Mouse (Mus musculus): ENCODE results near the gene Jak1. TPM values are rescaled to one million over a fixed set of nuclear protein-coding genes. Genes with fewer than 3 reads are reported as not detected.
A peak's percentile ranks its signal among the peaks of the same experiment; 100 is the strongest.

Gene Jak1
- total RNA-seq, 2 experiments from 2014 or later: 121 to 129 TPM

DNA sequence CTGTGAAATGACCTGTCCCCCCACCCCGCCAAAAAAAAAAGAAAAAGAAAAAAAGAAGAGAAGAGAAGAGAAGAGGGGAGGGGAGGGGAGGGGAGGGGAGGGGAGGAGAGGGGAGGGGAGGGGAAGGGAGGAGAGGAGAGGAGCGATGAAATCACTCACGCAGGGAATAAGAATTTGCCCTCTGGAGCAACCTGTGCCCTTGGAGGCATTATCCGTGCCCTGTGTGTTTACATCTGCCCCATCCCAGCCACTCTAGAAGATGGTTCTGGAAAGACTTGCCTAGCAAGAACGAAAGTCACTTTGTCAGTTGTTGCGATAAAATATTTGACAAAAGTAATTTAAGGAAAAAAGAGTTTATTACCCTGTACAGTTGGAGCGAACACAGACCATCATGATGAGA, 441 bp upstream of the Jak1 start:
- no peak for TF ChIP-seq CTCF (IDR thresholded peaks at IDR 0.05)
- no peak for DNase-seq (ENCODE audit: extremely low spot score in 1 of 2, low spot score in 2 of 2)
- intact Hi-C loops (cut with DNase I): loop anchor here (2.0 to 5.0 kb wide), 3 partner anchors 27 to 91 kb away; no protein-coding TSS in a partner anchor
- peak overlapping the region; percentile 66 for H3K4me3 ChIP-seq
- H3K27ac ChIP-seq: no peak overlapping the region

DNA sequence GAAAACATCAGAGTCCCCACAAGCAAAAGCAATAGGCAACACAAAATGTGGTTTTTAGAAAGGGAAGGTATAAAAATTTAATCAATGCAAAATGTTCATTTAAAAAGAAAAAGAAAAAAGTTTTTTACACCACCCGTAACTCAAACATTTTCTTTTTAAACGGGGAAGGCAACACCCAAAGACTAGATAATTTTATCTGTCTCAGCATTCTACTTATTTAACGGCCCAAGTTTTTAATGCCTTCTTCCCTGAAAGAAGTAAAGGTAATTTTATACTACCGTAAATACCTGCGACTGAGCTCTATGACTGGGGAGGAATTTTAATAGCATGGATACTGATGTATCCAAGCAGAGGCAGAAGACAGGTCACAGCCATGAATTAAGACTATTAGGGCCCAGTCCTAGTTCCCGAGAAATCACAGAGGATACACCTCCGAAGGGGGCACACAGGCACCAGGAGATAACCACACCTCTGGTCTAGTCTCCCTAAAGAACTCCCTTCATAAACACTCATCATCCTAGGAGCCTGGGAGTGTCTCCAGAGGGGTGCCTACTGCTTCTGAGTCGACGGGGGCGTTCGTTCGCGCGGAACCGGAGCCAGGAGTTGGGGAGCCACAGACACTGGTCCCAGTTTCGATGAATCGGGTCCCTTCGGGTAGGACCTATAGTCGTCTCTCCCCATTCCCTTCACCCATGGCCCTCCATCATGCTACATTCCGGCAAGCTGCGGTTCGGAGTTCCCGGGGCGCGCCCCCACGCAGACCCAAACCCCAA, 928 bp downstream of the Jak1 start:
- TF ChIP-seq CTCF (IDR thresholded peaks at IDR 0.05): no peak
- H3K4me3 ChIP-seq: peak overlapping the region; percentile 66
- H3K27ac ChIP-seq: peak overlapping the region; percentile 90
- intact Hi-C loops (cut with DNase I): loop anchor here (2.0 to 5.0 kb wide), 4 partner anchors 29 to 97 kb away; no protein-coding TSS in a partner anchor
- DNase-seq (ENCODE audit: extremely low spot score in 1 of 2, low spot score in 2 of 2): peak; percentile 22 to 29

DNA sequence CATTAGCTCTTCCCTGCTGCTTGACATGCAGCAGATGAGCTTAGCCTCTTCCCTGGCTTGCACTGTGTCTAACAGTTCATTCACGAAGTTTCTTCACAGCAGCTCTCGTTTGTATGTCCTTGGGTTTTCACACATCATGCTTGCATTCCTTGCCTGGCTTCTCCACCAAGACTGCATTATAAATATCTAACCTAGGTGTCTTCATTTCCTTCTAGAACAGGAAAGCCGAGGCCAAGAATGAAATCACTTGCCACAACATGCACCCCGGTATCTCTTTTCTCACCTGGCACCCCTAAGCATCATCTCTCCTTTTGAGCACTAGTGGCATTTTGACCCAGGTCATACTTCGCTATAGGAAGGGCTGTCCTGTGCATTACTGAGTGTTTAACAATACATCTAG, 3.5 kb downstream of the Jak1 start:
- no peak overlapping the region for H3K4me3 ChIP-seq
- no peak overlapping the region for H3K27ac ChIP-seq
- intact Hi-C loops (cut with DNase I): loop anchor here (5.0 kb wide), 2 partner anchors 64 to 94 kb away; no protein-coding TSS in a partner anchor
- no peak for DNase-seq (ENCODE audit: extremely low spot score in 1 of 2, low spot score in 2 of 2)
- TF ChIP-seq CTCF (IDR thresholded peaks at IDR 0.05): no peak

DNA sequence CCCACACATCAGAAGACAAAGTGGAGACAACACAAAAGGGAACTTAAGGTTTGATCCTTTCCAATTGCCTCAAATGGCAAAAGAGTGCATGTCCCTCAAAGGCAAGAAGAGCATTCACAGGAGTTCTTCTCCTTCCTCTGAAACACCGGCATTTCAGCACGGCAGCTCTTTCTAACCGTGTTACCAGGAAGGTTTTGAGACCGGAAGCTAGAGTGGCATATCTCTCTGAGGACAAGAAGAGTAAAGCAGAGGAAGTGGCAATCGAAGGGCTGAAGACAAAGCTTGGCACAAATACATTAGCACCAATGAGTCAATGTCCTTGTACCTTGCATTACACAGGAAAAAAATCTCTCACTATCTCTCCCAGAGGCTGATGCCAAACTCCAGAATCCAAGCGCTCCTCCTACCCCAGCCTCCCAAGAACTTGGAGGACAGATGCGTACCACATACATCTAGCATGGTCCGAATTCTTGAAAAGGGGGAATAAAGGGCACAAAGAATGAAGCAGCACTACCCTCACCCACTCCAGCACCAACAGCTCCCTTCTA, 4.3 kb downstream of the Jak1 start:
- DNase-seq (ENCODE audit: extremely low spot score in 1 of 2, low spot score in 2 of 2): no peak
- H3K27ac ChIP-seq: no peak overlapping the region
- no peak overlapping the region for H3K4me3 ChIP-seq
- intact Hi-C loops (cut with DNase I): loop anchor here (5.0 kb wide), 2 partner anchors 64 to 94 kb away; no protein-coding TSS in a partner anchor
- TF ChIP-seq CTCF (IDR thresholded peaks at IDR 0.05): no peak

DNA sequence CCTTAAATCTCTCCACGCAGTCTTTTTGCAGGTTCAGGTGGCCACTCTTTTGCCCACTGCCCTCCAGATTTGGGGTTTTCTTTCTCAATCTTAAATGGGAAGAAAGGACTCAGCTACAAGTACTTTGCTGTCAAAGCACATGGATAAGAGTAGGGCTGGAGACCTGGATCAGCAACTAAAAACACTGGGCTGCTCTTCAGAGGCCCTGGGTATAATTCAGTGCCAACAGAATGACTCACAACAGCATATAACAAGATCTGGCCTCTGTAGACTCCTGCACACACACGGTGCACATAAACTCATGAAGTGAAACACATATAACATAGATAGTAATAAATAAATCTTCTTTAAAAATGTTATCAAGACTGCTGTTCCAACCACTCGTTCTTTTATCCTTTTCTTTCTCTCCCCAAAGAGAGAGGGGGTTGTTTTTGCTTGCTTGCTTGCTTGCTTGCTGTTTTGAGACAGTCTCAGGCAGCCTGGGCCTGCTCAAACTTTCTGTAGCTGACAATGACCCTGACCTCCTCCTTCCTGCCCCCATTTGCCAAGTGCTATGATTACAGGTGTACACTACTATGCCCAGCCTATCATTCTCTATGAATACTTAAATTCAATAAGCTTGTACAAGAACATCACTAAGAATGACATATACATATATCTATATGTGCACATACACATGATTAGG, 8.4 kb downstream of the Jak1 start:
- intact Hi-C loops (cut with DNase I): loop anchor here (5.0 kb wide), 1 partner anchor 39 kb away; no protein-coding TSS in a partner anchor
- no peak overlapping the region for H3K27ac ChIP-seq

DNA sequence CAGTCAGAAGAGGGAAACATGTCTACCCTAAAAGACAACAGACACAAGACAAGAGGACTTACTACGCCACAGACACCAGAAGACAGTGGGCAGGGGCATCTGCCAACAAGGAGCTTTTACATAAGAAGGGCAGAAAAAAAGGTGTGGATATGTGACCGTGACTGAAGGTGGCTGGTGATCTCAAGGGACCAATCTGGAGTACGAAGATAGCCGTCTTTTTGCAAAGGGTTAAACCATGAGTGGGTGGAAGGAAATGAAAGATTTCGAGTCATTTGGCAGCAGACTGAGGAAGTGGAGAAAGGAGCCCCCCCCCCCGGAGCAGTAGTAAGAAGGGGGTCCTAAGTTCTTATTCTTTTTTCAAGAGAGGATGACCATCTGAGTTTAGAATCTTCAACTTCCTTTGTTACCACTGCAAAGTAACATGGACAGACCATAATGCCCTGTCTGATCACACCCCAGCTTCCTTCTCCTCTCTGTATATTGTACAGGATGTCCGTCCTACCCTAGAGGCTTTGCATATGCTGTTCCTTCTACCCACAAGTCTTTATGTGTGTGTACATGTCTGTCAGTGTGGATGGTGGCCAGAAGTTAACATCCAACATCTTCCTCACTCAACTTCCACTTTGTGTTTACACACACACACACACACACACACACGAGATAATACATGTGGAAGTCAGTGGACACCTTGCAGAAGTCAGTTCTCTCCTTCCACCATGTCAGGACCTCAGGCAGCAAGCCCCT, 10.3 kb downstream of the Jak1 start:
- Histone ChIP-seq H3K27ac (no peak overlapping the region), H3K4me3 (no peak overlapping the region)
- intact Hi-C loops (cut with DNase I): loop anchor here (5.0 kb wide), 1 partner anchor 37 kb away; no protein-coding TSS in a partner anchor
- DNase-seq (ENCODE audit: extremely low spot score in 1 of 2, low spot score in 2 of 2): no peak
- no peak for TF ChIP-seq CTCF (IDR thresholded peaks at IDR 0.05)

More for the DNA sequence above, 8.4 kb downstream of the Jak1 start:
- DNase-seq (ENCODE audit: extremely low spot score in 1 of 2, low spot score in 2 of 2): no peak
- no peak overlapping the region for H3K4me3 ChIP-seq
- no peak for TF ChIP-seq CTCF (IDR thresholded peaks at IDR 0.05)

DNA sequence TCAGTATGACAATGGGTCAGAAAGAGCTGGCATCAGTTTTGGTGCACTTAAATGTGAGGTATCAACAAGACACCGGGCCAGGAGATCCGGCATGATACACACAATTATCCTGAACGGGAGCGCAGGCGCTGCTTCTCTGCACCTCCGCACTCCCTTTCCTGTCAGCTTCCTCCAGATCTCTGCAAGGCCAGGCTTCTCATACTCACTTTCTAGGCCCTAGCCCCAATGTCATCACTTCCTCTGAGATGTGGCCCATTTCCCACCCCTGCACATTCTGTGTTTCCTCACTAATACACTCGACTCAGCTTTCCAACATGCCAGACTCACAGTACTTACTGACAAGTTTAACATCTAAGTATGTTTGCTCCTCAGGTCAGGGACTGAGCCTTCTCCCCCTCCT, 11.1 kb downstream of the Jak1 start:
- no peak overlapping the region for H3K4me3 ChIP-seq
- intact Hi-C loops (cut with DNase I): no loop called here
- H3K27ac ChIP-seq: no peak overlapping the region
- DNase-seq (ENCODE audit: extremely low spot score in 1 of 2, low spot score in 2 of 2): no peak
- TF ChIP-seq CTCF (IDR thresholded peaks at IDR 0.05): no peak

DNA sequence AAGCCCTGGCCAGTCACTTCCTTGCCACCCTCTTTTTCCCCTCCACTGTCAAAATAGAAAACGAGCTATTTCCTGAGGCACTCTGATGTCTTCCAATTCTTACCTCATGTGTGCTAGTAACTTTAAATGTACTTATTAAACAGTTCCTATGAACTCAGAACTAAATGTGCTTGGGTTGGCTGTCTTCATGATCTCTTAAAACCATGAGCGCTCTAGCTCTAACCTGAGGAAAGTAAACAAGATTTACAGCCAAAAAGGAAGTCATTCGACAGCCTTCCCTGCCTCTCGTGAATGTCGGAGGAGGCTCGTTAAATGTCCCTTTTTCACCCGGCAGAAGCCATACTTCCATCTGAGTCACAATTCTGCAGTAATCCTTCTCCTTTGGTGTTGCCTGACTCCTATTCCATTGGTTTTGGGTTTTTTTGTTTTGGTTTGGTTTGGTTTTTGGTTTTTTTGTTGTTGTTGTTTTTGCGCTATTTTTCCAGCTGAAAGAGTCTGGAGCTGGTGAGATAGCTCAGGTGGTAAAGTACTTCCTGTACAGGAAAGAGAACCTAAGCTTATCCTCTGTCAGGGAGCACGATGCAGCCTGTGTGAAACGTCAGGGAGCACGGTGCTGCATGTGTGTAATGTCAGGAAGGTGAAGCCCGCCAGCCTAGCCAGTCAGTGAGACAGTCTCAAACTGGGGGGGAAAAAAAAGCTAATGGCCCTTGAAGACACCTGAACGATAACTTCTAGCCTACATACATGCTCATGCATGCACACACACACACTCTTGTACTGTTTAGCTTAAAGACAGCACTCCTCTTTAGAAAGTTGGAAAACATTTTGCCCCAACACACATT, 12.1 kb downstream of the Jak1 start:
- H3K27ac ChIP-seq: no peak overlapping the region
- intact Hi-C loops (cut with DNase I): loop anchor here (2.0 kb wide), 1 partner anchor 16 kb away; no protein-coding TSS in a partner anchor
- no peak for TF ChIP-seq CTCF (IDR thresholded peaks at IDR 0.05)

DNA sequence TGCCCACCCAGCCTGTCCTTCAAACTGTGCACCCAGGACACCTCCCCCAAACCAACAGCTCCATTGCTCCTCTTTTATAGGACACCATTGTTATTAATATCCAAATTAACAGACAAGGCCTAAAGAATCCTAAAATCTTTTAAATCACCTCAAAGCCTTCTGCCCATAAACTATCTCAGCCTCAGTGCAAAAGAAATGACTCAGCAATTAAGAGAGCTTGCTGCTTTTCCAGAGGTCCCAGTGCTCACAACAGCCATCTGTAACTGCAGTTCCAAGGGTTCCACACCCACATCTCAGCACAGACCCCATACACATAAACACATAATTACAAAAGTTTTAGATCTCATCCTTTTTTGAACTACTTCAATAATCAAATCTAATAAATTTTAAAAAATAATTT, 13.1 kb downstream of the Jak1 start:
- intact Hi-C loops (cut with DNase I): loop anchor here (2.0 kb wide), 1 partner anchor 15 kb away; no protein-coding TSS in a partner anchor
- DNase-seq (ENCODE audit: extremely low spot score in 1 of 2, low spot score in 2 of 2): no peak
- no peak for TF ChIP-seq CTCF (IDR thresholded peaks at IDR 0.05)
- H3K27ac ChIP-seq: no peak overlapping the region
- H3K4me3 ChIP-seq: no peak overlapping the region

More for the DNA sequence above, 12.1 kb downstream of the Jak1 start:
- no peak overlapping the region for H3K4me3 ChIP-seq
- no peak for DNase-seq (ENCODE audit: extremely low spot score in 1 of 2, low spot score in 2 of 2)

DNA sequence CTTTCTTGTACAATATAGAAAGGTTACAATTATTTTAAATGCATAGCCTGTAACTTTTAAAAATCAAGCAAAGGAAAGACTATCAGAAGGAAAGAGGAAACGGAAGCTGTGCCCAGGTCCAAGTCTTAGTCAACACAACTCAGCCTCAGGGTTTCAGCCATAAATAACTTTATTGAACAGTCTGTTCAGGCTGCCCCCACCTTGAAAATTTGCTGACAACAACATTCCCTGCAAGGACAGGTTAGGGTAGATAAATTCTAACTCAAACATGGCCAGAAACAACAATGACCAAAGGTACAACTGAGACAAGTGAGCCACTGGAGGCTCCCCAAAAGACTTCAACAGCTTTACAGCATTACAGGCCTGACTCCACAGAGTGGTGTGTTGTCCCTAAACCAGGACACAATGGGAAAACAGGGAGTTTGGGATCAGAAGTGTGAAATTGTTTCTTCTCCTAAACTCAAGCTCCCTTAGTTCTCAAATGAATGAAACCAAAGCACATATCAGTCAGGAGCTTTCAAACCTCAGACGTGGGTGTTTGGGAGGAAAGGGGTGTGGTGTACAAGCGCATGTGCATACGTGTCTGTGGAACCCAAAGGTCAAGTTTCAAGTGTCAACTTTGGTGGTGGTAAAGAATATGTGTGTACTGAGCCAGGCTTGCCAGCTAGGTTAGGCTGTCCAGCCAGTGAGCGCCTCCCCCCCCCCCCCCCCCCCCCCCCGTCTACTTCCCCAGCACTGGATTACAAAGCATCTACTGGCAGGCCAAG, 14.9 kb downstream of the Jak1 start:
- intact Hi-C loops (cut with DNase I): no loop called here
- TF ChIP-seq CTCF (IDR thresholded peaks at IDR 0.05): no peak
- Histone ChIP-seq H3K4me3 (no peak overlapping the region), H3K27ac (no peak overlapping the region)
- no peak for DNase-seq (ENCODE audit: extremely low spot score in 1 of 2, low spot score in 2 of 2)
